Mouse (Mus musculus): ENCODE results near the gene Sox6. TPM values are rescaled to one million over a fixed set of nuclear protein-coding genes. Genes with fewer than 3 reads are reported as not detected.

Gene Sox6
- polyA plus RNA-seq, 1 experiment = 8.1 TPM

- no peak for DNase-seq (ENCODE audit: extremely low spot score in 1 of 2, low spot score in 1 of 2)
Measured at GRCm38 (mm10) chr7:115758172-115758571, 280.4 kb downstream of the Sox6 start.

- DNase-seq (ENCODE audit: extremely low spot score in 1 of 2, low spot score in 1 of 2) = no peak
Measured at GRCm38 (mm10) chr7:115755272-115755671, 283.3 kb downstream of the Sox6 start.

GRCm38 (mm10) chr7:115754216-115754615 is 284.4 kb downstream of the Sox6 start:
- no peak for DNase-seq (ENCODE audit: extremely low spot score in 1 of 2, low spot score in 1 of 2)

- DNase-seq (ENCODE audit: extremely low spot score in 1 of 2, low spot score in 1 of 2) = no peak
Measured at GRCm38 (mm10) chr7:115752121-115752634, 286.4 kb downstream of the Sox6 start.

- no peak for DNase-seq (ENCODE audit: extremely low spot score in 1 of 2, low spot score in 1 of 2)
Measured at GRCm38 (mm10) chr7:115751083-115751482, 287.5 kb downstream of the Sox6 start.

GRCm38 (mm10) chr7:115750275-115750825 is 288.2 kb downstream of the Sox6 start:
- no peak for DNase-seq (ENCODE audit: extremely low spot score in 1 of 2, low spot score in 1 of 2)

GRCm38 (mm10) chr7:115747541-115747940 is 291.1 kb downstream of the Sox6 start:
- no peak for DNase-seq (ENCODE audit: extremely low spot score in 1 of 2, low spot score in 1 of 2)

- no peak for DNase-seq (ENCODE audit: extremely low spot score in 1 of 2, low spot score in 1 of 2)
Measured at GRCm38 (mm10) chr7:115745672-115746253, 292.8 kb downstream of the Sox6 start.

GRCm38 (mm10) chr7:115734137-115734536 is 304.5 kb downstream of the Sox6 start:
- no peak for DNase-seq (ENCODE audit: extremely low spot score in 1 of 2, low spot score in 1 of 2)

GRCm38 (mm10) chr7:115732824-115733223 is 305.8 kb downstream of the Sox6 start:
- DNase-seq (ENCODE audit: extremely low spot score in 1 of 2, low spot score in 1 of 2) = no peak

- no peak for DNase-seq (ENCODE audit: extremely low spot score in 1 of 2, low spot score in 1 of 2)
Measured at GRCm38 (mm10) chr7:115726776-115727175, 311.8 kb downstream of the Sox6 start.

- DNase-seq (ENCODE audit: extremely low spot score in 1 of 2, low spot score in 1 of 2) = no peak
Measured at GRCm38 (mm10) chr7:115724404-115724803, 314.2 kb downstream of the Sox6 start.

- no peak for DNase-seq (ENCODE audit: extremely low spot score in 1 of 2, low spot score in 1 of 2)
Measured at GRCm38 (mm10) chr7:115721624-115722540, 316.7 kb downstream of the Sox6 start.

GRCm38 (mm10) chr7:115719791-115720190 is 318.8 kb downstream of the Sox6 start:
- DNase-seq (ENCODE audit: extremely low spot score in 1 of 2, low spot score in 1 of 2) = no peak

GRCm38 (mm10) chr7:115706141-115706540 is 332.5 kb downstream of the Sox6 start:
- DNase-seq (ENCODE audit: extremely low spot score in 1 of 2, low spot score in 1 of 2) = no peak

- no peak for DNase-seq (ENCODE audit: extremely low spot score in 1 of 2, low spot score in 1 of 2)
Measured at GRCm38 (mm10) chr7:115698105-115698504, 340.5 kb downstream of the Sox6 start.

GRCm38 (mm10) chr7:115693206-115693605 is 345.4 kb downstream of the Sox6 start:
- DNase-seq (ENCODE audit: extremely low spot score in 1 of 2, low spot score in 1 of 2) = no peak

GRCm38 (mm10) chr7:115691091-115691490 is 347.5 kb downstream of the Sox6 start:
- DNase-seq (ENCODE audit: extremely low spot score in 1 of 2, low spot score in 1 of 2) = no peak

GRCm38 (mm10) chr7:115686687-115687086 is 351.9 kb downstream of the Sox6 start:
- no peak for DNase-seq (ENCODE audit: extremely low spot score in 1 of 2, low spot score in 1 of 2)

GRCm38 (mm10) chr7:115684142-115684541 is 354.5 kb downstream of the Sox6 start:
- no peak for DNase-seq (ENCODE audit: extremely low spot score in 1 of 2, low spot score in 1 of 2)

GRCm38 (mm10) chr7:115671749-115672148 is 366.8 kb downstream of the Sox6 start:
- DNase-seq (ENCODE audit: extremely low spot score in 1 of 2, low spot score in 1 of 2) = no peak

Data from frontal cortex, adult 2 months (tissue).